Mouse (Mus musculus) kidney, embryonic 16.5 days (tissue): ENCODE measurements at regions not wholly inside any gene's neighbourhood (a gene's known extent, or its start where the extent isn't known, plus 50 kb on each side); places are given as distances from the start of the nearest gene placed in this dataset.

Experiments used
- ATAC-seq: fragments of 200-750 bp; cut with Nextera tagmentation; 2 replicates; pipeline ENCODE4 v1.8.0; 2017; ENCODE audit warnings: moderate TSS enrichment; ENCODE audit not compliant: low FRiP score, low TSS enrichment
- H3K27ac ChIP-seq: fragments of 300-500 bp; sonication (generic); 2 replicates; pipeline ENCODE4 v1.5.1; 2014; ENCODE audit warnings: low read length
- H3K27me3 ChIP-seq: fragments of 300-500 bp; sonication (generic); 2 replicates; pipeline ENCODE4 v1.6.1; 2014; ENCODE audit warnings: low read length, control low read depth, mixed read lengths; ENCODE audit not compliant: insufficient read depth
- H3K36me3 ChIP-seq: fragments of 300-500 bp; sonication (generic); 2 replicates; pipeline ENCODE4 v1.6.1; 2014; ENCODE audit warnings: low read length, control low read depth, mixed read lengths; ENCODE audit not compliant: insufficient read depth
- H3K4me1 ChIP-seq: fragments of 300-500 bp; sonication (generic); 2 replicates; pipeline ENCODE4 v1.6.1; 2014; ENCODE audit warnings: low read length, control low read depth, mixed read lengths; ENCODE audit not compliant: insufficient read depth
- H3K4me2 ChIP-seq: fragments of 300-500 bp; sonication (generic); replicated peaks from 2 replicates; pipeline ENCODE4 v1.6.1; 2014; ENCODE audit warnings: low read depth, low read length
- H3K4me3 ChIP-seq: fragments of 300-500 bp; sonication (generic); 2 replicates; pipeline ENCODE4 v1.5.1; 2014; ENCODE audit warnings: mild to moderate bottlenecking, low read length
- H3K9ac ChIP-seq: fragments of 300-500 bp; sonication (generic); replicated peaks from 2 replicates; pipeline ENCODE4 v1.6.1; 2014; ENCODE audit warnings: low read length
- H3K9me3 ChIP-seq: fragments of 300-500 bp; sonication (generic); 2 replicates; pipeline ENCODE4 v1.6.1; 2016; ENCODE audit warnings: low read length, control low read depth
- WGBS: fragments of 180-500 bp; shearing (Covaris S2); extraction: QIAGEN DNeasy Blood & Tissue Kit; methylation state at CpG from one replicate; pipeline ENCODE4 v1.1.7; 2014; 5-methylcytosine and 5-hydroxymethylcytosine counted together

GRCm38 (mm10) chr1:80812906-80813305 lies 54.6 kb upstream of the Dock10 start:
- H3K4me2 ChIP-seq = no peak overlapping the region
- no peaks in the 10 kb centered on the region for H3K27me3 ChIP-seq
- H3K9me3 ChIP-seq = no peaks in the 10 kb centered on the region
- no peaks in the 10 kb centered on the region for H3K36me3 ChIP-seq
- H3K4me1 ChIP-seq = no peaks in the 10 kb centered on the region
- H3K4me3 ChIP-seq = no peak overlapping the region
- H3K27ac ChIP-seq = no peak overlapping the region
- WGBS = 54% methylated on average over 3 of the region's 3 CpGs
- no peak for ATAC-seq
- no peak overlapping the region for H3K9ac ChIP-seq
